Mouse (Mus musculus): ENCODE data around the gene Zdhhc17. TPM values are rescaled to one million over a fixed set of nuclear protein-coding genes. Genes with fewer than 3 reads are reported as not detected.
A peak's percentile ranks its signal among the peaks of the same experiment; 100 is the strongest.

Zdhhc17 gene
- total RNA-seq, 2 experiments from 2014 or later, result 102 to 122 TPM

DNA sequence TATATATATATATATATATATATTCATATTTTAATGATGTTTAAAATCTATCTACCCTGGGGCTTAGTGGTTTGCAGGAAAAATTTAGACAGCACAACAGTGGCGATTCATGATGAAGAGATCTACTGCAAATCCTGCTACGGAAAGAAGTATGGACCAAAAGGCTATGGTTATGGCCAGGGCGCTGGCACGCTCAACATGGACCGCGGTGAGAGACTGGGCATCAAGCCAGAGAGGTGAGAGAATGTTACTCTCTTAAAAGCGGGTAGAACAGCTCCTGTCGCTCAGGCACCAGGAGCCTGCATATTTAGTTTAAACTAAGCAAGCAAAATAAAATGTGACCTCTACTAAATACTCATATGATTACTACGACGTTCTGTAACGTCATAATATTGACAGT, 74.9 kb downstream of the Zdhhc17 start:
- DNase-seq (ENCODE audit: low spot score in 2 of 2), result no peak
- intact Hi-C loops (cut with DNase I), result no loop called here

DNA sequence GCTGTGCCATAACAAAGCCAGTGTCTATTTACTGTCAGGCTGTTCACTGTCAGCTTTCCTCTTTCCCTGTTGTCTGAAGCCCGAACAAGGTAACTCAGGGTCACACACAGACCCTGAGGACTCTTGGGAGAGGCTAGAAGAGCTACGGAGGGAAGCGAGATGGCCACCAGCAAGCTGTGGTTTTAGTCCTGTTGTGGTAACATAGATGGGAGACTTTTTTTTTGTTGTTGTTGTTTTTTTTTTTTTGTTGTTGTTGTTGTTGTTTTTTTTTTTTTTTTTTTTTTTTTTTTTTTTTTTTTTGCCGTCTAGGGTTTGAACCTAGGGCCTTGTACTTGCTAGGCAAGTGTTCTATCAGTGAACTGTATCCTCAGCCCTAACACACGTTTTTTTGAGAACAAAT, 76.4 kb downstream of the Zdhhc17 start:
- no peak for DNase-seq (ENCODE audit: low spot score in 2 of 2)
- intact Hi-C loops (cut with DNase I), result no loop called here

- intact Hi-C loops (cut with DNase I), result no loop called here
- no peak for DNase-seq (ENCODE audit: low spot score in 2 of 2)
Measured at GRCm38 (mm10) chr10:110931913-110932560, 77.9 kb downstream of the Zdhhc17 start.

DNA sequence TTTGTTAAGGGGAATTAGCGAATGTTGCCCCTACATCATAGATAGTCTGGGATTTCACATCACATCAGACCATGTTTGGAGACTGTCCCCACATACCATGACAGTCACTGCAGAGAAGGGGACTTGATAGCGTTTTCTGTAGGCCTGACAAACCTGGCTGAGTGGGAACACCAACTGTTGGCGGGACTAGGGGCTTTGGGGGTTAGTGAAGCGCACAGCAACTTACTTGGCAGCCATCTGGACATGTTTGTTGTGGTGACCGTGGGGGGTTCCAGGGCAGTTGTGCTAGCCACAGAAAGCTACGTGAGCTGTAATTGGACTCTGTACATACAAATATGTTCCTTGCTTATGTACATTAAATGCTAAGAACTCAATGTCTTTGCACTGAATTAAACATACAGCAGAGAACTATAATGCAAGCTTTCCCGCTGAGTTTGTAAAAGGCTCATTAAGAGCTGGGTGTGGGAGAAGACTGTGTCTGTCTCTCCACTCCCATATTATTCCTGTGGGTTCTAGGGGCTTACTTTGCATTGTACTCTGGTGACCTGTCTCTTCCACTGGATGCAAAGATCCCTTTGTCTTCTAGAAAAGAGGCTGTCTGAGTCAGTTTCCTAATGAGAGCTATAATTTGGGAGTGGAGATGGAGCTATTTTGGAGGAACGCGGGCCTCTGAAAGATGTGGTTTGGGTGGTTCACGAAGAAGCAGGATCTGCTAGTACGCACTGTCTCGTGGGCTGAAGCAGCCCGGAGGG, 78.6 kb downstream of the Zdhhc17 start:
- DNase-seq (ENCODE audit: low spot score in 2 of 2), result no peak
- intact Hi-C loops (cut with DNase I), result no loop called here

GRCm38 (mm10) chr10:110929756-110930155, 80.2 kb downstream of the Zdhhc17 start:
- intact Hi-C loops (cut with DNase I), result no loop called here
- DNase-seq (ENCODE audit: low spot score in 2 of 2), result no peak

DNA sequence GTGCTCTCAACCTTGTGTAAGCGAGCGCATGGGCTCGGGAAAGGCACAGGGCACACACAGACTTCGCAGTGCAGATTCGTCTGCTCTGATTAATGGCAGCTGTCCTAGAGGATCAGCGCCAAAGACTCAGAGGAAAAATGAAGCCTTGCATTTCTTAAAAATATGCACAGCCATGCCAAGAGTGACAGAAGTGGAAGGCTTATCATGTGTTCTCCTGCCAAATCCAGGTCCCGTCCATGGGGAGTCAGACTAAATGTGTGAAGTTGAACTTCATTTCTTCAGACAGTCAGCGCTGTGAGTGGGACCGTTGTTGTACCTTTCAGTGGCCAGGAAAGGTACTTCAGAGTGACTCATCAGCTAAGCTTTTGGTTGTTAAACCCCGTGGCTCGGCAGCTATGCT, 82.4 kb downstream of the Zdhhc17 start:
- DNase-seq (ENCODE audit: low spot score in 2 of 2), result peak in 1 of 2 experiments; percentile 17
- intact Hi-C loops (cut with DNase I), result no loop called here

DNA sequence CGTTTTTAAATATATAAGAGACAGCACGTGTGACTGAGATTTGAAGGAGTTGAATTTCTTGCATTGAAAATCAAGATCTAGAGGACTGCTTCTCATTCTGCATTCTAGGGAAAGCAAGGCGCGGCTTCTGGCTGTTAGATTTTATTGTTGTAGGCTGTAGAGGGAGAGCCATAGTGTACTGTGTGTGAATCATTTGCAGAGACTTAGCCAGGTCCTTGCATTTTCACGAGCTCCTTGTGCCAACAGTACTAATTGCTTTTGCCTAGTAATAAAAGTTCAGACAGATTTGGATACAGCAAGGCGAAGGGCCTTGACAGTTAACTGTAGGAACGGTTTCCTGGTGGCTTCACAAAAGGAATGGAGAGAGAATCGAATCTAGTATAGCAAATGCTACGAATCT, 87.3 kb downstream of the Zdhhc17 start:
- intact Hi-C loops (cut with DNase I), result no loop called here
- DNase-seq (ENCODE audit: low spot score in 2 of 2), result no peak

DNA sequence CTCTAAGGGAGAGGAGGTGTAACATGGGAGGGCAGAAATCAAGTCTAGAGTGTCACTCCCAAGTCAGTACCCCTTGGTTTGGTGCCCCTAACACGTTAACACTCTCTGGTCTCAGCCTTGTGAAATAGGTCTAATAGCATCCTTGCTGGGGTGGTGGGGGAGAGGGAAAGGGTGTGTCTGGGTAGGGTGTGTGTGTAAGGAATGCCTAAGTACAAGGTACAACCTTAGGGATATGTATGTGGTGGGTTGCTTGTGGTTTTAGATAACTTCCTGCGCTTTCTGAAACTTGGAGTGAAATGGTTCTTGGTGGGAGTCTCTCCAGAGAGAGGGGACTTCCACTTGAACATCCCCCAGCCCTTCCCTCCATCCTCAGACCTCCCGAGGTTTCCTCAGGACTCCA, 88.0 kb downstream of the Zdhhc17 start:
- intact Hi-C loops (cut with DNase I), result no loop called here
- no peak for DNase-seq (ENCODE audit: low spot score in 2 of 2)

DNA sequence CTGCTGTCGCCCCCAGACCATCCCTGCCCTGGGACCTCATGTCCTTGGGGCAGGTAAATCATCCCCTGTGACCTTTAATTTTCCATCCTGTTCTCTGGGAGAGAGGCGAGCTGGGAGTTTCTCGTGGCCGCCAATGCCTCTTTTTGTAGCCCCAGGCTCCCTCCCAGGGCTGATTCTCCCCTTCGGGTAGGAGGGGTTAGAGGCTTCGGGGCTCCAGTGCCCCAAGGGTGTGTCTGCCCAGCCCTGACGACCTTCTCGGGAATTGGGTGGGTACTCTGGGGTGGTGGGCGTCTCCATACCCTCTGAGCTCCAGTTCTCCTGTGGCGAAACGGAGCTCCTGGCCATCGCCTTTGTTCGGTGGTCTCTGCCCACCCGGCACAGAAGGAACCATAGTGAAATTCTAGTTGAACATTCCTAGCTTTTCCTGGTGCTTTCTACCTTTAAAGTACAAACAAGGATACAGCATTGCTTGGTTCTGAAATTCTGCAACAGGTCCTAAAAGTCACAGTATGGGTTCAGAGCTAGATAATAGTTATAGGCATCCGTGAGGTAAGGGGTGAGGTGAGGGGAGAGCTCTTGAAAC, 89.5 kb downstream of the Zdhhc17 start:
- intact Hi-C loops (cut with DNase I), result no loop called here
- no peak for DNase-seq (ENCODE audit: low spot score in 2 of 2)

- peak; percentile 49 to 62 for DNase-seq (ENCODE audit: low spot score in 2 of 2)
- intact Hi-C loops (cut with DNase I), result loop anchor here (10.0 kb wide), 1 partner anchor 125 kb away; no protein-coding TSS in a partner anchor
Measured at GRCm38 (mm10) chr10:110919531-110920343, 90.2 kb downstream of the Zdhhc17 start, which contains the start of gene Csrp2. TSS of gene Csrp2 (plus strand) at chr10:110919789.

DNA sequence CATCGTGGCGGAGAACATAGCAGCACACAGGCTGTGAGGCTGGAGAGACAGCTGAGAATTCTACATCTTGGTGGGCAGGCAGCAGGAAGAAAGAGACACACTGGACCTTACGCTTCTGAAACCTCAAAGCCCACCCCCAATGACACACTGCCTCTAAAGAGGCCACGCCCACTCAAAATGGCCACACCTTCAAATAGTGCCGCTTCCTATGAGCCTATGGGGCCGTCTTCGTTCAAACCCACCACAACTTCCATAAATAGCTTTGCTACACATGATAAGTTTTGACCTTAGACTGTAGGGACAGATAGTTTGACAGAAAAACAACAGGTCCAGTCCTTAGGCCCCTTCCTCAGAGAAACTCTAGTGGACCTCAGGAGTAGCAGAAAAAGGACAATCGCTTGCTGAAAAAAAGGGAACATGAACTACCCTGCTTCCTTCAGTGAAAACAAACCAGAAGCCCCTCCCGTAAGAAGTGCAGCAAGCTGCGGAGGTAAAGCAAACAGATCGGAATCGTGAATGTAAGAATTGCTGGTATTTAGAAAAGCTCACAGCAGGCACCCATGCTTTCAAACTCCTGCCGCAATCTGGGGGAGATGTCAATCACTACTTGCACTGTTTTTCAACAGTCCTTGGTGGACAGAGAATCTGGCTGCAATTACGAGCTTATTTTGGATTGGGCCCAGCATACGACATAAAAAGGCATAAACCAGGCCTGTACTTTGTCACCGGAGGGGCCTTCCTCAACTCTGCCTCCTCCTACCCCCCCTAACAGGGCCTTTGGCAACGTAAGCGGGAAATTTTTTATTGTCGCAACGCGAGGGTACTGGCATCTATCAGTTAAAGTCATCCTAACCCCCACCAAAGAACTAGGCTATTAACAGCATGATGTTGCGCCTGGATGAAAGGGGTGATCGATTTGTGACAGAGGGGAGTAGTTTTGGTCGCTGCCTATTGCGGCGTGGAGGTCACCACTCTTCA, 91.2 kb downstream of the Zdhhc17 start:
- intact Hi-C loops (cut with DNase I), result loop anchor here (10.0 kb wide), 1 partner anchor 124 kb away; no protein-coding TSS in a partner anchor

DNA sequence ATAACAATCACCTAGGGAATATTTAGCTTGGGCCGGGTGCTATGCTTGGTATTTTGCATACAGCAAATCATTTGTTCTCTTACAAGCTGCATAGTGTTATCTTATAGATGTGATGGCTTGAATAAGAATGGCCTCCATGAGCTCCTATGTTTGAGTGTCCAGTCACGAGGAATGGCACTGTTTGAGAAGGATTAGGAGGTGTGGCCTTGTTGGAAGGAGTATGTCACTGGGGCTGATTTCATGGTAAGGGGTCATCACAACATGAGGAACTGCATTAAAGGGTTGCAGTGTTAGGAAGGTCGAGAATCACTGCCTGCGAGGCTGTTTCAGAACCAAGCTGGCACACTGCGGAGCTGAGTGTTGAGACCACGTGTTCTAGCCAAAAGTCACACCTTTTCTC, 92.4 kb downstream of the Zdhhc17 start:
- intact Hi-C loops (cut with DNase I), result loop anchor here (10.0 kb wide), 1 partner anchor 123 kb away; no protein-coding TSS in a partner anchor
- no peak for DNase-seq (ENCODE audit: low spot score in 2 of 2)

More for the DNA sequence above, 91.2 kb downstream of the Zdhhc17 start:
- DNase-seq (ENCODE audit: low spot score in 2 of 2), result no peak

DNA sequence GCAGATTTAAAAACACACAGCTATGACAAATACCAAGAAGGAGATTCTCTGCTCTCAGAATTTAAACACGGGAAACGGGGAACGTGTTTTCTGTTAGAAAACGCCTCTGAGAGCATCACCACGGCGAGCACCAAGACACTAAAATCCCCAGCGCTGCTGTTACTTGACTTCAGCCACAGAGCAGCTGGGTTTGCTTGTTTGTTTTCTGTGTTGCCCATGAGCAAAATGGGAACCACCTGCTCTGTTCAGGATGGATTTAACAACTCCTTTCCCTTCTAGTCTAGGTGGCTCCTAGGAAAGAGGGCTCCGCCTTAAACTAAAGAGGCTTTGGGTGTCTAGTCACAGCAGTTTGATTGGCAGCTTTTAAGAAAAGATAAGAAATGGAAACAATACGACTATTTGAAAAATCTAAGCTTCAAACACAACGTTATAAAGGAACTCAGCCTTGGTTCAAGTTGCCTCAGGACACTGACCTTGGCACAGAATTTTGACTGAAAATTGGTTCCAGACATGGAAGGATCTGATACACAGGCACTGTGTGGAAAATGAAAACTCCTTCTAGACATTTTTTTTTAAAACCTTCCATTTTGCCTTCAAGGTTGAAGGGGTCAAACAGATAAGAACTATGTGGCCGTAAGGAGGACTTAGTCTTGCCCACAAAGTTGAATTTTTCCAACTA, 93.1 kb downstream of the Zdhhc17 start:
- no peak for DNase-seq (ENCODE audit: low spot score in 2 of 2)
- intact Hi-C loops (cut with DNase I), result loop anchor here (10.0 kb wide), 1 partner anchor 122 kb away; no protein-coding TSS in a partner anchor

DNA sequence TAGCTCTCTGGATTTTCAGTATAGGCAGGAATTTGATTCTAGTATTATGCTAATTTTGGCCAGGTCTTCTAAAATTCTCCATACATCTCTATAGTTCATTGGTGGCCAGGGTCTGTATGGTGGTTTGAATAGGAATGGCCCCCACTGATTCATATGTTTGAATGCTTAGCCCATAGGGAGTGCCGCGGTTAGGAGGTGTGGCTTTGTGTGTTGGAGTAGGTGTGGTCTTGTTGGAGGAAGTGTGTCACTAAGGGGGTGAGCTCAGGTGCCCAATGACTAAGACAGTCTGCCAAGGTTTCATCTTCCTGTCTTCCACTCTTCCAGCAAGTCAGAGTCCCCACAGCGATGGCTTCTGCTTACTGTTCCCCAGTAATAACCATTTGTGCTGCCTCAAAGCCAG, 106.1 kb downstream of the Zdhhc17 start:
- intact Hi-C loops (cut with DNase I), result no loop called here
- no peak for DNase-seq (ENCODE audit: low spot score in 2 of 2)

DNA sequence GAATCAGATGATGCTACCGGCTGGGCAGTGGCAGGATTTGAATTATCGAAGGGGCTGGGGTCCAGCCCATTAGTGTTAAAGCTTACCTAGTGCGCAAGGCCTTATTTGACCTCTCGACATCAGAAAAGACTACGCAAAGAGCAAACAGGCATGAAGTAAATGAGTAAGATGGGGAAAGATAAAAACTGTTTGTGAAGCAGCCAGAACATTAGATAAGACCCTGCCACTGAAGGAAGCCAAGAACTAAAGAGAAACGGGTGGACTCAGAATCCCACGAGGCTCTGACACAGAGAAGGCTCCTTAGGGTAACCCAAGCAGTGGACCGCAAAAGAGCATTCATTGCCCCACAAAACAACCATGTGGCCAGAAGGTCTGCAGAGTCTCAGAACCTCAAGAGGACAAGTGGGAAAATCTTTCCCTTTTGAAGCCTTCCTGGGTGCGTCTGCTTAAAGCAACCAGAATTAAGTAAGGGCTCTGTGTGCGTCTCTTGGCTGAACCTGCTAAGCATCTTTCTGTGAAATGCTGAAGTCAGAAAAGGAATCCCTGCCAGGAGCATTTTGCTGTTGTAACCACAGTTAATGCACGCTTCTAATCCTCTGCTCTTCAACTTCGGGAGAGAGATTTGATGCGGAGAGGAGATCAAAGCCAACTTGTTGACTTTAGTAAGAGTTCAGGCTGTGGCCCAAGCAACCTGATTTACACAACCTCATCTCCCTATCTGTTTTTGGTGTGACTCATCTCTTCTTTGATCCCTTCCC, 110.0 kb downstream of the Zdhhc17 start:
- DNase-seq (ENCODE audit: low spot score in 2 of 2), result no peak

More for the DNA sequence above, 110.0 kb downstream of the Zdhhc17 start:
- intact Hi-C loops (cut with DNase I), result no loop called here

All from left cerebral cortex, postnatal 36 days (tissue).